ENCODE assay signal across 9 mouse cellular contexts in genomic region chr13:110397750-110398149, GRCm38 (mm10). TPM values are rescaled to one million over a fixed set of nuclear protein-coding genes. Genes with fewer than 3 reads are reported as not detected.
DNase-seq lines count a peak whose midpoint lies in the region; ATAC-seq and TF ChIP-seq lines count a peak whose summit lies in the region.
"Had no signal": no experiment of that assay in that cellular context is flagged by ENCODE, and none has a peak within 500 bp of the region (broad histone marks: within the 10 kb centered on the region; RNA-seq: fewer than 3 reads in every experiment).

No protein-coding gene starts in this region.

- H3K27me3 ChIP-seq in heart, embryonic 12.5 days (replicated peaks): no peaks in the 10 kb centered on the region
- no peaks in the 10 kb centered on the region for H3K27me3 ChIP-seq in embryonic facial prominence, embryonic 12.5 days
- no peaks in the 10 kb centered on the region for H3K27me3 ChIP-seq in intestine, postnatal 0 days (replicated peaks; ENCODE audit: control insufficient read depth, insufficient read depth, low read length)
- H3K27me3 ChIP-seq in midbrain, embryonic 13.5 days: peaks cover 5% of the 10 kb centered on the region

- peak overlapping the region; percentile 97 for H3K4me3 ChIP-seq in heart, embryonic 12.5 days
- H3K4me3 ChIP-seq in embryonic facial prominence, embryonic 12.5 days: peak overlapping the region; percentile 86
- H3K4me3 ChIP-seq in intestine, postnatal 0 days (ENCODE audit: low read depth, low read length): no peak overlapping the region
- H3K4me3 ChIP-seq in midbrain, embryonic 13.5 days (replicated peaks): peak overlapping the region; percentile 29

- DNase-seq in heart, adult 9 months (ENCODE audit: low spot score in 2 of 2): no peak
- no peak for DNase-seq in spleen, adult 12 weeks (ENCODE audit: low spot score)
- no peak for DNase-seq in cerebellum, postnatal 10 days
- DNase-seq in c-Kit-positive CD71-positive TER-119-positive erythroid progenitor cells, embryonic 14.5 days (ENCODE audit: low spot score): no peak
- DNase-seq: left cerebral cortex, postnatal 4 days had no signal

- no peaks in the 10 kb centered on the region for H3K9me3 ChIP-seq in heart, embryonic 12.5 days (replicated peaks)
- 0 out of 2 replicates have a peak, but pooled peaks cover 5% of the 10 kb centered on the region for H3K9me3 ChIP-seq in embryonic facial prominence, embryonic 12.5 days
- H3K9me3 ChIP-seq in intestine, postnatal 0 days (ENCODE audit: control insufficient read depth): no peaks in the 10 kb centered on the region
- 0 out of 2 replicates have a peak, but pooled peaks cover 3% of the 10 kb centered on the region for H3K9me3 ChIP-seq in midbrain, embryonic 13.5 days

- peaks cover 34% of the 10 kb centered on the region for H3K4me1 ChIP-seq in heart, embryonic 12.5 days (replicated peaks)
- H3K4me1 ChIP-seq in embryonic facial prominence, embryonic 12.5 days: peaks cover 12% of the 10 kb centered on the region
- H3K4me1 ChIP-seq in intestine, postnatal 0 days (replicated peaks; ENCODE audit: control insufficient read depth, insufficient read depth, low read length): no peaks in the 10 kb centered on the region
- H3K4me1 ChIP-seq in midbrain, embryonic 13.5 days (replicated peaks): peaks cover 29% of the 10 kb centered on the region

- H3K9ac ChIP-seq in heart, embryonic 12.5 days: peak overlapping the region; percentile 66
- H3K9ac ChIP-seq in embryonic facial prominence, embryonic 12.5 days: no peak overlapping the region
- H3K9ac ChIP-seq in intestine, postnatal 0 days (ENCODE audit: low read depth, low read length): no peak overlapping the region
- H3K9ac ChIP-seq in midbrain, embryonic 13.5 days (replicated peaks): no peak overlapping the region

- peak overlapping the region; percentile 72 for H3K4me2 ChIP-seq in heart, embryonic 12.5 days
- peak overlapping the region; percentile 42 for H3K4me2 ChIP-seq in embryonic facial prominence, embryonic 12.5 days (replicated peaks)
- peak overlapping the region; percentile 21 for H3K4me2 ChIP-seq in intestine, postnatal 0 days (replicated peaks; ENCODE audit: low read depth)
- H3K4me2 ChIP-seq in midbrain, embryonic 13.5 days (replicated peaks): peak overlapping the region; percentile 97

- WGBS in heart, embryonic 12.5 days: 72% methylated on average over 8 of the region's 8 CpGs
- 79% methylated on average over 8 of the region's 8 CpGs for WGBS in embryonic facial prominence, embryonic 12.5 days
- WGBS in intestine, postnatal 0 days: 83% methylated on average over 8 of the region's 8 CpGs
- WGBS in midbrain, embryonic 13.5 days: 92% methylated on average over 8 of the region's 8 CpGs

- ATAC-seq in heart, embryonic 12.5 days (ENCODE audit: insufficient number of reproducible peaks, low FRiP score): no peak
- no peak for ATAC-seq in embryonic facial prominence, embryonic 12.5 days (ENCODE audit: insufficient number of reproducible peaks, insufficient read depth, low FRiP score, low TSS enrichment)
- ATAC-seq in intestine, postnatal 0 days: no peak
- ATAC-seq in midbrain, embryonic 13.5 days: no peak

- peaks cover 52% of the 10 kb centered on the region for H3K36me3 ChIP-seq in heart, embryonic 12.5 days
- peaks cover 43% of the 10 kb centered on the region for H3K36me3 ChIP-seq in embryonic facial prominence, embryonic 12.5 days
- H3K36me3 ChIP-seq in intestine, postnatal 0 days (ENCODE audit: control insufficient read depth, insufficient read depth): peaks cover 31% of the 10 kb centered on the region
- H3K36me3 ChIP-seq in midbrain, embryonic 13.5 days: peaks cover 45% of the 10 kb centered on the region

- H3K27ac ChIP-seq in heart, embryonic 12.5 days (ENCODE audit: poor library complexity, severe bottlenecking): peak overlapping the region; percentile 56
- no peak overlapping the region for H3K27ac ChIP-seq in embryonic facial prominence, embryonic 12.5 days
- H3K27ac ChIP-seq in intestine, postnatal 0 days (ENCODE audit: low read depth, low read length): no peak overlapping the region; the same call in 1 of the 2 replicates
- no peak overlapping the region for H3K27ac ChIP-seq in midbrain, embryonic 13.5 days

- no peak for TF ChIP-seq CTCF in intestine, postnatal 0 days (IDR thresholded peaks at IDR 0.05; ENCODE audit: low read depth)

RNA-seq across cellular contexts. Expression of gene Plk2, which starts 2.9 kb away (rescaled TPM):
- 168 and 171 TPM in 2 replicates for polyA plus RNA-seq in heart, embryonic 12.5 days (2016; fragmentation: Nextera tagmentation; extraction: Ambion mirVana)
- 201 and 223 TPM in 2 replicates for polyA plus RNA-seq in embryonic facial prominence, embryonic 12.5 days (2016; fragmentation: Nextera tagmentation; extraction: Ambion mirVana)
- 16.4 and 19.0 TPM in 2 replicates for polyA plus RNA-seq in intestine, postnatal 0 days (2015; fragmentation: Nextera tagmentation; extraction: Ambion mirVana)
- 155 TPM in 2 replicates for polyA plus RNA-seq in midbrain, embryonic 13.5 days (2015; fragmentation: Nextera tagmentation; extraction: Ambion mirVana)

RNA-seq across cellular contexts. Expression of gene Gapt, which starts 40.8 kb away (rescaled TPM):
- 0.15 TPM in 1 of 2 replicates, not detected in the other for polyA plus RNA-seq in heart, embryonic 12.5 days (2016; fragmentation: Nextera tagmentation; extraction: Ambion mirVana)
- 0.15 and 0.25 TPM in 2 replicates for polyA plus RNA-seq in embryonic facial prominence, embryonic 12.5 days (2016; fragmentation: Nextera tagmentation; extraction: Ambion mirVana)
- 0.16 and 0.18 TPM in 2 replicates for polyA plus RNA-seq in intestine, postnatal 0 days (2015; fragmentation: Nextera tagmentation; extraction: Ambion mirVana)
- polyA plus RNA-seq in midbrain, embryonic 13.5 days (2015; fragmentation: Nextera tagmentation; extraction: Ambion mirVana): 0.09 TPM in 1 of 2 replicates, not detected in the other

Comparison
In these comparisons a context has a peak if more than half of its experiments do, and no peak if none do; other contexts are left out.
1. H3K4me2 ChIP-seq: peak in every context shown above with its lines; median percentile 97 in midbrain, embryonic 13.5 days; 72 in heart, embryonic 12.5 days; 42 in embryonic facial prominence, embryonic 12.5 days; 21 in intestine, postnatal 0 days.